Mouse (Mus musculus) forebrain, embryonic 15.5 days (tissue): ENCODE results near the gene Psmd5. TPM values are rescaled to one million over a fixed set of nuclear protein-coding genes. Genes with fewer than 3 reads are reported as not detected.
"Not testable (repeated sequence)": the region's sequence is repeated elsewhere in the genome, so short reads cannot be mapped to it uniquely, and the experiment has no call there.

Experiments used
- ATAC-seq: fragments of 200-750 bp; cut with Nextera tagmentation; replicated peaks from 2 replicates; pipeline ENCODE4 v1.8.0; 2017; ENCODE audit warnings: mild to moderate bottlenecking, moderate TSS enrichment, moderate library complexity
- H3K27ac ChIP-seq: fragments of 300-500 bp; sonication (generic); replicated peaks from 2 replicates; pipeline ENCODE4 v1.5.1; 2015; ENCODE audit warnings: mild to moderate bottlenecking, inconsistent platforms
- H3K27me3 ChIP-seq: fragments of 300-500 bp; sonication (generic); 2 replicates; pipeline ENCODE4 v1.6.1; 2015; ENCODE audit warnings: inconsistent platforms
- H3K36me3 ChIP-seq: fragments of 300-500 bp; sonication (generic); 2 replicates; pipeline ENCODE4 v1.6.1; 2015; ENCODE audit warnings: mild to moderate bottlenecking, inconsistent platforms
- H3K4me1 ChIP-seq: fragments of 300-500 bp; sonication (generic); 2 replicates; pipeline ENCODE4 v1.6.1; 2015; ENCODE audit warnings: inconsistent platforms
- H3K4me2 ChIP-seq: fragments of 300-500 bp; sonication (generic); replicated peaks from 2 replicates; pipeline ENCODE4 v1.6.1; 2015; ENCODE audit warnings: mild to moderate bottlenecking, inconsistent platforms
- H3K4me3 ChIP-seq: fragments of 300-500 bp; sonication (generic); 2 replicates; pipeline ENCODE4 v1.5.1; 2015; ENCODE audit warnings: mild to moderate bottlenecking, inconsistent platforms
- H3K9ac ChIP-seq: fragments of 300-500 bp; sonication (generic); replicated peaks from 2 replicates; pipeline ENCODE4 v1.6.1; 2015; ENCODE audit warnings: mild to moderate bottlenecking, inconsistent platforms
- H3K9me3 ChIP-seq: fragments of 300-500 bp; sonication (generic); 2 replicates; pipeline ENCODE4 v1.6.1; 2016; ENCODE audit warnings: inconsistent platforms
- WGBS: fragments of 180-500 bp; shearing (Covaris S2); methylation state at CpG from one replicate; pipeline ENCODE4 v1.1.7; 2015; ENCODE audit warnings: mixed read lengths; 5-methylcytosine and 5-hydroxymethylcytosine counted together
- polyA plus RNA-seq: library from polyadenylated mRNA; unstranded; fragments of >200 nt; fragmentation: Nextera tagmentation; extraction: Ambion mirVana; gene quantifications from 2 replicates; pipeline ENCODE4 v1.2.1, GENCODE M21; 2015

Psmd5 gene
- polyA plus RNA-seq, 1 experiment from 2014 or later = 108 TPM

- not testable (repeated sequence) for H3K27me3 ChIP-seq, H3K9me3 ChIP-seq, H3K36me3 ChIP-seq, H3K4me2 ChIP-seq, H3K27ac ChIP-seq, ATAC-seq, H3K9ac ChIP-seq, H3K4me1 ChIP-seq, H3K4me3 ChIP-seq
- 80% methylated on average over 5 of the region's 5 CpGs for WGBS
These were observed 34.6 kb downstream of the Psmd5 start for GRCm38 (mm10) chr2:34840143-34840542.

DNA sequence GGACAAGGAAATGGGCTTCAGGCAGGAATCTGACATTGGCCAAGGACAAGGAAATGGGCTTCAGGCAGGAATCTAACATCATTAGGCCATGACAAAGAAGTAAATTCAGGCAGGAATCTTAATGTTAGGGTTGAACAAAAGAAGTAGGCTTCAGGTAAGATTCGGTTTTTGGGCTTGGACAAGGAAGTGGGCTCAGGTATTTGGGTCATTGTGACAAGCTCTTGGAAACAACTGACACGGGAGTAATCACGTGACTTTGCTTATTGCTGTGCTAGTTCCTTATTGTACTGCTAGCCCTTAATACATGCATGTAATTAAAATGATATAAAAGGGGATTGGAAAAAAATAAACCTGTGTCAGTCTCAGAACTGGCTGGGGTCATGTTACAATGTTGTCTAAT is 39.1 kb downstream of the Psmd5 start:
- Histone ChIP-seq H3K4me1 (no peaks in the 10 kb centered on the region), H3K27ac (no peak overlapping the region), H3K9ac (no peak overlapping the region), H3K27me3 (no peaks in the 10 kb centered on the region), H3K9me3 (no peaks in the 10 kb centered on the region), H3K36me3 (no peaks in the 10 kb centered on the region), H3K4me2 (no peak overlapping the region), H3K4me3 (no peak overlapping the region)
- no peak for ATAC-seq
- 69% methylated on average over 3 of the region's 3 CpGs for WGBS

DNA sequence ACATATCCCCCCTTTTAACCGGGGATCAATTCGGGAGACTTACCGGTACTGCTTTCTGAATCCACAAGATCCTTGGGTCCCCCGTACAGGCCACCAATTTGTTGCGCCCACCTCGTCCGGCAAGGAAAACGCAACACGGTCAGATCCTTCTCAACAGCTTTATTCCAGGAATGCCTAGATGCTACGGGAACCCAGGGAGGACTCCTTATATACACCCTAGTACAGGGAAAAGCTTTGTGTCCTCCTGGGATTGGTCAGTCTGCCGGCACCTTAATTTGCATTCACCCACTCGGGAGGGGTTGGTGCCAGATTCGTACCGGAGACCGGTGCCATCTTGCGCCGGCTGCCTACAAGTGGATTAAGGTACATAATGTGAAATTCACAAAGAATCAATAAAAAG is 41.1 kb downstream of the Psmd5 start:
- Histone ChIP-seq H3K27ac (no peak overlapping the region), H3K9me3 (no peaks in the 10 kb centered on the region), H3K4me1 (no peaks in the 10 kb centered on the region), H3K27me3 (no peaks in the 10 kb centered on the region), H3K4me3 (no peak overlapping the region), H3K9ac (no peak overlapping the region), H3K36me3 (no peaks in the 10 kb centered on the region), H3K4me2 (no peak overlapping the region)
- WGBS = 90% methylated on average over 17 of the region's 17 CpGs
- ATAC-seq = no peak

DNA sequence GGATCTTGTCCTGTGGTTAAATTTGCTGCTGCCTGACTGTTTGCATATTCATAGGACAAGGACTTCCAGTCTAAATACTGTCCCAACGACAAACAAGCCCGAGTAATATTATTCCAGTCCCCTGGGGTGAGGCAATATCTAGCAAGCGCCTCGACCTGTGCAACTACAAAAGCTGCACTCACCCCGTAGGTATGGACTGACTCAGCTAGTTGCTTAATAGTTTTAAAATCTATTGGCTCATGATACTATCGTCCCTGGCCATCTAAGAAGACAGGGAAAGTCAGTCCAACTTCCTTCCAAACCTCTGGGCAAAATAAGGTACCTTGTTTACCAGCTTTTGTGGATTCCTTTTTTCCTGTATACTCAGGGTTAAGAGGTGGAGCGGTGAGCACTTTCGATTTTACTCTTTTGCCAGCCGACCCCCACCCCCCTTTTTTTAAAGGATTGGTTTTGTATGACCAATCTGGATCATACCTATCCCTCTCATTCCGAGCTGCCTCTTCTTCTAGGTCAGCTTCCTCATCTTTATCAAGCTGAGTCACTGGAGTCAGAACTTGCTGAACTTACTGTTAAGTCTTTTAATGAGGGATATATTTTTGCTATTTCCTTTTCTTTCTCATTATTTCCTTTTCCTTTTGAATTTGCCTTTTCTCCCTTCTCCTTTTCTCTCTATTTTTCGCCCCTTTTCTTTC is 41.9 kb downstream of the Psmd5 start, which contains the start of gene Gm34653:
TSS of gene Gm34653 (plus strand) at position 242 of the 692 bp plus-strand sequence.
- not testable (repeated sequence) for ATAC-seq, H3K36me3 ChIP-seq, H3K4me1 ChIP-seq, H3K9ac ChIP-seq, H3K9me3 ChIP-seq, H3K27me3 ChIP-seq, H3K4me2 ChIP-seq, H3K27ac ChIP-seq, H3K4me3 ChIP-seq
- 75% methylated on average over 11 of the region's 11 CpGs for WGBS

DNA sequence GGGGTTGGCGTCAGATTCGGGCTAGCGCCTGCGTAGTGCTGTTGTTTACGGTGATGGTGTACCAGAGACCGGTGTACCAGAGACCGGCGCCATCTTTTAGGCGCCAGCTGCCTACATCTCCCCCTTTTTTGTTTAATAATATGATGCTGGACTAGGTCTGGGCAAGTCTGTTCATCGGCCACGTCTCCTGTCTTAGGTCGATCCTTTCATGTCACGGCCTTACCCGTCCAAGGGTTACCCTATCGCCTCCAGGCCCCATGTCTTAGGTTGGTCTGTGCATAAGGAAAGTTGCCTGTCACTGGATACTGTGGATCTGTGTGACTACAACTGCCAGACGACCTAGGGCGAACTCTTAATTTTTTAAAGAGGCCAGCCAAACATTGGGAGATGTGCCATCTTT is 44.7 kb downstream of the Psmd5 start:
- not testable (repeated sequence) for H3K27me3 ChIP-seq, H3K4me3 ChIP-seq, H3K9ac ChIP-seq, H3K36me3 ChIP-seq, ATAC-seq, H3K9me3 ChIP-seq, H3K4me2 ChIP-seq, H3K27ac ChIP-seq
- 93% methylated on average over 17 of the region's 17 CpGs for WGBS
- peaks cover 10% of the 10 kb centered on the region for H3K4me1 ChIP-seq

GRCm38 (mm10) chr2:34828026-34828425 is 46.7 kb downstream of the Psmd5 start:
- no peak overlapping the region for H3K27ac ChIP-seq
- H3K9me3 ChIP-seq = no peaks in the 10 kb centered on the region
- peaks cover 27% of the 10 kb centered on the region for H3K4me1 ChIP-seq
- WGBS = 91% methylated on average over 1 of the region's 1 CpGs
- H3K4me3 ChIP-seq = no peak overlapping the region
- no peaks in the 10 kb centered on the region for H3K27me3 ChIP-seq
- no peaks in the 10 kb centered on the region for H3K36me3 ChIP-seq
- ATAC-seq = no peak
- no peak overlapping the region for H3K9ac ChIP-seq
- H3K4me2 ChIP-seq = no peak overlapping the region

DNA sequence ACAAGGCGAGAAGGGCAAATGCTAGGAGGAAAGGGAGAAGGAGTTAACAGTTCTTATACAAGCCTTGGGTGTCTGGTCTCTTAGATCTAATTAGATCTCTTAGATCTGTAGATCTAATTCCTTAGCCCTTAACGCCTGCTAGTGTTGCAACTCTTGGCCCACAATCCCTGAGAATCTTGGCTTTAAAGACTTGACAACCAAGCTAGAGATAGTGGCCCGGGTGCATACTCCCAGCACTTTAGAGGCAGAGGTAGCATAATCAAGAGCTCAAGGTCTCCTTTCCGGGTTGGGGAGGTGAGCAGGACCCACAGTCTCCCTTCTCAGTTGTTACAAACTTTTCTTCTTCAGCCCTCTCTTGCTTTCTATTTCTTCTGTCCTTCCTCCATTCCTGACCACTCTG is 47.2 kb downstream of the Psmd5 start:
- WGBS = 87% methylated on average over 4 of the region's 4 CpGs
- ATAC-seq = no peak
- Histone ChIP-seq H3K27ac (no peak overlapping the region), H3K4me2 (no peak overlapping the region), H3K27me3 (no peaks in the 10 kb centered on the region), H3K9me3 (no peaks in the 10 kb centered on the region), H3K4me1 (peaks cover 27% of the 10 kb centered on the region), H3K9ac (no peak overlapping the region), H3K36me3 (peaks cover 2% of the 10 kb centered on the region), H3K4me3 (no peak overlapping the region)

DNA sequence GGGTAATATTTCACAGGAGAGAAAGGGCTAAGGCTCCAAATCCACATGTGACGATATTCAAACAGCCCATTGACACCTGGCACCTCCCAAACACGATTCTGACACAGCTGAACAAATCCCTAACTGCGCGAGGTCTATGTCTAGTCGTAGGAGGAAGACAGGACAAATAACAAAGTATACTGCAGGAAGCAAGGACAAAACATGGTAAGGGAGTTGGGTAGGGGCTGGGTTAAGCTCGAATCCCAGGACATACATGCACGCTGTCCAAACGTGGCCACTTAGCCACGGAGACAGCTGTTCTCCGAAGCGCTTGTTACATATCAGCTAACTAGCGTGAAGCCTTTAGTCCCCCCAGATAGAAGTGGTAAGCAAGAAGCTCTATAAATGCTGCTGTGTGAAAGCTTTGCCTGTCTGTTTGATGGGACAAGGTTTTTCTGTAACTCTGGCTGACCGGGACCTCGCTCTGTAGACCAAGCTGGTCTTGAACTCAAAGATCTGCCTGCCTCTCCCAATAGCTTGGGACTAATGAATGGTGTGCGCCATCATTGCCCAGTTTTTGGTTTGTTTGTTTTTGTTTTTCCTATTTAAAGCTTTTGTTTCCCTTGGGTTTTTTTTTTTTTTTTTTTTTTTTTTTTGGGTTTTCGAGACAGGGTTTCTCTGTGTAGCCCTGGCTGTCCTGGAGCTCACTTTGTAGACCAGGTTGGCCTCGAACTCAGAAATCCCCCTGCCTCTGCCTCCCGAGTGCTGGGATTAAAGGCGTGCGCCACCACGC is 48.1 kb downstream of the Psmd5 start:
- peaks cover 27% of the 10 kb centered on the region for H3K4me1 ChIP-seq
- peak overlapping the region; percentile 88 for H3K4me2 ChIP-seq
- H3K27me3 ChIP-seq = no peaks in the 10 kb centered on the region
- peak overlapping the region; percentile 78 for H3K27ac ChIP-seq
- peak; percentile 39 for ATAC-seq
- peaks cover 11% of the 10 kb centered on the region for H3K36me3 ChIP-seq
- no peaks in the 10 kb centered on the region for H3K9me3 ChIP-seq
- peak overlapping the region; percentile 94 for H3K9ac ChIP-seq
- WGBS = 35% methylated on average over 20 of the region's 21 CpGs
- peak overlapping the region; percentile 99 for H3K4me3 ChIP-seq

DNA sequence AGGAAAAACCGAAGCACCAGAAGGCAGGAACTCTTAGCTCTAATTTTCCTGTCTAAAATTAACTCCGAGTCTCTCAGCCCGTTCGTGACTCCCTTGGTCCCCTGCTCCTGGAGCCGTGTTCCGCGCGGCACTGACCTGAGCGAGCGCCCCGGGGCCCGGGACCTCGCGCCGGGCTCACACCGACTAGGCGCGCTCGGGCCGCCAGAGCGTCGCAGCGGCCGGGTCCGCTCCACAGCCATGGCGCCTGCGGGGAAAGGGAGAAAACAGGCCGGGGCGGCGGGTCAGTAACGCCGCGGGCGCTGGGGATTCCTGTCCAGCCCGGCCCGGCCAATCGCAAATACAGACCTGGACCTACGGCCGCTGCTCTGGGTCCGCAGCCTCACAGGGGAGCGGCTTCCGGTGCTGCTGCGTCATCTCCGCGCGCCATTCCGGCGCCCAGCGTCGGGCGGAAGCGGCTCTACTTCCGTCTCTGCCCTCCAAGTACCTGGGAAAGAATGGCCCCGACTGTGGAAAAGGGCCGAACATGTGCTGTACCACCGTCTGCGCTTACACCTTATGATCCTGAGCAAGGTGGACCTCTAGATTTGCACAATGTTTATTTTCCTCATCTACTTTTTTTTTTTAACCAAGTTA is 48.8 kb downstream of the Psmd5 start, which contains the start of gene Fbxw2:
TSS of gene Fbxw2 (minus strand) at position 485 of the 633 bp plus-strand sequence.
- H3K27ac ChIP-seq = peak within 1 kb of the TSS; percentile 78
- peak within 1 kb of the TSS; percentile 99 for H3K4me3 ChIP-seq
- H3K4me1 ChIP-seq = peaks cover 27% of the 10 kb centered on the region
- H3K9ac ChIP-seq = peak within 1 kb of the TSS; percentile 94
- ATAC-seq = peak; percentile 97
- peaks cover 15% of the 10 kb centered on the region for H3K36me3 ChIP-seq
- H3K4me2 ChIP-seq = peak within 1 kb of the TSS; percentile 88
- H3K9me3 ChIP-seq = no peaks in the 10 kb centered on the region
- H3K27me3 ChIP-seq = no peaks in the 10 kb centered on the region
- under 1% methylated on average over 56 of the region's 57 CpGs for WGBS

GRCm38 (mm10) chr2:34818492-34818891 is 56.3 kb downstream of the Psmd5 start:
- Histone ChIP-seq H3K4me3 (no peak overlapping the region), H3K27ac (no peak overlapping the region), H3K4me1 (0 out of 2 replicates have a peak, but pooled peaks cover under 1% of the 10 kb centered on the region), H3K4me2 (no peak overlapping the region), H3K9me3 (no peaks in the 10 kb centered on the region), H3K27me3 (no peaks in the 10 kb centered on the region), H3K36me3 (peaks cover 45% of the 10 kb centered on the region), H3K9ac (no peak overlapping the region)
- WGBS = 94% methylated on average over 2 of the region's 2 CpGs
- no peak for ATAC-seq

GRCm38 (mm10) chr2:34815893-34816292 is 58.9 kb downstream of the Psmd5 start:
- WGBS = 100% methylated on average over 2 of the region's 2 CpGs

DNA sequence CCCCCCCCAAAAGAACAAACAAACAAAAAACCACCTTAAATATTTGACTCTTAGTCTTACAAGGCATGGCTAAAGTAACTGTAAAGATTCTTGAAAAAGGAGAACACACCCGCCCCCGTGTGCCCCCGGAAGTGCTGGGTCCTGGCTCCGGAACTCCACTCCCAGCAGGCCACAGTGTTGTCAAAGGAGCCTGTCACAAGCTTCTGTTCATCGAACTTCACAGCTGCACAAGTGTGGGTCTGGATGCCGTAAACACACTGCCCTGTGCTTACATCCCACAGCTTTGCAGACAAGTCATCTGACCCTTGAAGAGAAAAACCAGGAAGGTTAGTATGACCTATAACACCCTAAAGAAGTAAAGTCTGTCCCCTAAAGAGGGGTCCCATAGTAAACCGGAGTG is 62.1 kb downstream of the Psmd5 start:
- Histone ChIP-seq H3K9me3 (no peaks in the 10 kb centered on the region), H3K4me2 (no peak overlapping the region), H3K36me3 (peaks cover 54% of the 10 kb centered on the region), H3K4me3 (no peak overlapping the region), H3K27ac (no peak overlapping the region), H3K27me3 (no peaks in the 10 kb centered on the region), H3K9ac (no peak overlapping the region), H3K4me1 (no peaks in the 10 kb centered on the region)
- ATAC-seq = no peak
- WGBS = 90% methylated on average over 7 of the region's 7 CpGs

More at GRCm38 (mm10) chr2:34815893-34816292, 58.9 kb downstream of the Psmd5 start:
- H3K36me3 ChIP-seq = peaks cover 45% of the 10 kb centered on the region
- not testable (repeated sequence) for H3K4me1 ChIP-seq, H3K9me3 ChIP-seq, H3K27me3 ChIP-seq, H3K9ac ChIP-seq, H3K4me3 ChIP-seq, ATAC-seq, H3K27ac ChIP-seq, H3K4me2 ChIP-seq
